Mouse (Mus musculus): ENCODE data around the gene Dera.
A peak's percentile ranks its signal among the peaks of the same experiment; 100 is the strongest.

Gene Dera

DNA sequence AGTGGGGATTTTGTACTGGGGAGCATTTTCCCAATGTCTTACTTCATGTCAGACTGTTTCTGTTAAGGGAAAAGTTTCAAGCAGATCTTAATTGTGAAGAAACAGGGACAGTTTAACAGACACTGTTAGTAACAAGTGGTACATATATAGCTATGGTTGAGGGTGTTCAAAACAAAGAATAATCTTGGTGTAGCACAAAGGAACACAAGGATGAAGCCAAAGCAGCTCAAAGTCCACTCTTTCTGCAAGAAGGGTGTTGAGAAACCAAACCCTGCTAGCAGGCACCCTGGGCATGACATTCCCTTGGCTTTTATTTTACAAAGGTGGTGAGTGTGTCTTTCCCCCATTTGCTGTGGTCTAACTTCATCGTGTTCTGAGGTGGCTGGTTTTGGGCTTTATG is 3.5 kb downstream of the Dera start:
- DNase-seq (ENCODE audit: low spot score in 2 of 2) = no peak

DNA sequence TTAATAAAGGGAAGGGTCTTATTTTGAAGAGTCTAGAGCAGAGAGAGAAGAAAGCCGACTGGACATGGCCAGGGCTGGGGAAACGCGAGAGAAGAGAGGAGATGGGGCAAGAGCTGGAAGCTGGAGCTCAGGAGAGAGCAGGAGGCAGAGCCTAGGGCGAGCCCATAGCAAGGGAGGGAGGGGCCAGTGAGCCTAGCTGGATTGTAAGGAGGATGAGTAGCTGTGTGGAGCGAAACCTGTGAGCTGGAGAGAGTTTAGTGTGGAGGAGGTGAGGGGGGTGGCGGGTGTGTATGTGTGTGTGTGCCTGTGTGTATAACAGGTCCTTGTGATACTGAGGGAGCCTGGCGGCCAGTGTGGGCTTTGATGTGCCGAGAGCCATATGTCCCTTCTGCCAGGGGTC is 5.3 kb downstream of the Dera start:
- no peak for DNase-seq (ENCODE audit: low spot score in 2 of 2)

GRCm38 (mm10) chr6:137760966-137761365 is 6.6 kb downstream of the Dera start:
- peak; percentile 46 to 51 for DNase-seq (ENCODE audit: low spot score in 2 of 2)

DNA sequence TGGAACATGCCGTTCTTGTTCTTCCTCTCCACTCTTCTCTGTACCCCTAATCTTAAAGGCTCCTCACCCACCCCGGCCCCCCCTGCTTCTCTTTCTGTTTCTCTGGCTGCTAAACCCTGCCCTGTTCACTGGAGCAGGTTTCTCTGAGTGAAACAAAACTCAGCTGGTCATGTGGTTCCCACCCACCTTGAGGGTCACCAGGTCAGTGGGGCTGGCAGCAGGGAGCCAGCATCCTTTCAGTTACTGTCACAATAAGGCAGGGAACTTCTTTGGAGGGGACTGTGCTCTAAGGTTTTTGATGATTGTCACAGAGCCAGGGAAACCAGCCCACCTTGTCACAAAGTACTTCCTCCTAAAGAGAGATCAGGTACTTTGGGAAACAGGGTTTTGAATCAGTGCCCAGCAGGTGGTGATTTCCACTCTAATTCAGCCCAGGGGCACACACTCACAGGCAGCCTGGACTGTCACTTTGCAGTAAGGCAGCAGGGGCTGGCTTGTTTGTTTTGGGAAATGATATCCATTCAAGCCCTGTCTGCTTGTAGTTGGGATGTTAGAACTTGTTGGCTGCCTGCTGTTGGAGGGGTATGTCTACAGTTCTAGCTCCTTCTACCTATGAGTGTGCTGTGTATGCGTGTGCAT is 10.3 kb downstream of the Dera start:
- no peak for DNase-seq (ENCODE audit: low spot score in 2 of 2)

- no peak for DNase-seq (ENCODE audit: low spot score in 2 of 2)
Measured at GRCm38 (mm10) chr6:137766177-137766576, 11.8 kb downstream of the Dera start.

- DNase-seq (ENCODE audit: low spot score in 2 of 2) = no peak
Measured at GRCm38 (mm10) chr6:137771621-137772250, 17.4 kb downstream of the Dera start.

DNA sequence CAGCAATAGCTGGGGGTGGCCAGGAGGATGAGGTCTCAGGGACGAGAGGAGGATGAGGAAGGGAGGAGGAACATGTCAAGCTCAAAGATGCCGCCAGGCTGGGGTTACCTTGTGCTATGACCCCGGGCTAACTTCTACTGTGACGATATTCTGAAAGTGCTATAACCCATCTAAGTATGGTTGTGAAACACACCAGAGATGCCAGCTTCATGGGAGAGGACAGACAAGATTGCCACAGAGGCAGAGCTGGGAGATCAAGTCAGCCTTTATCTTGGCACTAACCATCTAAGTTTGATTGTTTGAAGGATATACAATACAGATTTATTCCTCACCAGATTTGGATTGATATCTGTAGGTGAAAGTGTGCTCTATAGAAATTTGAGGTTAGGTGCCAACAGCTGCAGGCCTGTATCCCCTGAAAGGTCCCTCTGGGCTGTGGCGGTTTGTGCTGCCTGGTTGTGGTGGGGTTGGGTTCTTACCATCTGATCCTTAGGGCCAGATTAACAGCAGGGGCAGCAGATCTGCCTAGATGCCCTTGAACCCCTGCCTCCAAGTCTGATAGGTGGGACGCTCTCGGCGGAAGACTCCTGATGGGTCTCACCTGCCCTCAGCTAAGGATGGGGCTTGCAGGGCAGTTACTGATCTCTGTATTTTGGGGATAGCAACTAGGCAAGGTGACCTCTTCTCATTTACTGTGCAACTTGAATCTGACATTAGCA is 18.7 kb downstream of the Dera start:
- DNase-seq (ENCODE audit: low spot score in 2 of 2) = no peak

GRCm38 (mm10) chr6:137773637-137774028 is 19.3 kb downstream of the Dera start:
- DNase-seq (ENCODE audit: low spot score in 2 of 2) = no peak

GRCm38 (mm10) chr6:137774166-137774565 is 19.8 kb downstream of the Dera start:
- DNase-seq (ENCODE audit: low spot score in 2 of 2) = no peak

DNA sequence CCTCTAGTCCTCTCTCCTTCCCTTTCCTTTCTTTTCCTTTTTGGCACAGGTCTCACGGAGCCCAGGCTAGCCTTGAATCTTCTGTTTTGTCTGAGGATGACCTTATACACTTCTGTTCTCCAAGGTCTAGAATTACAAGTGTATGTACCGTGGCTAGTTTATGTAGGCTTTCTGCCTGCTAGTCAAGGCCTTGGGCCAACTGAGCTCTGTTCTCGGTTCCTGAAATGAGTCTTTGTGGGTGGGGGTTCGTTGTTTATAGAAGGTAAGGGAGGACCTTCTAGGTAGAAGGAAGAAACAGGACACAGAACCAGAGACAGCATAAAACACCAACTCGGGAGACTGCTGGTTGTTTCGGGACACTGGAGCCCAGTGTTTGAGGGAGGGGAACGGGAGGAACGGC is 20.8 kb downstream of the Dera start:
- no peak for DNase-seq (ENCODE audit: low spot score in 2 of 2)

DNA sequence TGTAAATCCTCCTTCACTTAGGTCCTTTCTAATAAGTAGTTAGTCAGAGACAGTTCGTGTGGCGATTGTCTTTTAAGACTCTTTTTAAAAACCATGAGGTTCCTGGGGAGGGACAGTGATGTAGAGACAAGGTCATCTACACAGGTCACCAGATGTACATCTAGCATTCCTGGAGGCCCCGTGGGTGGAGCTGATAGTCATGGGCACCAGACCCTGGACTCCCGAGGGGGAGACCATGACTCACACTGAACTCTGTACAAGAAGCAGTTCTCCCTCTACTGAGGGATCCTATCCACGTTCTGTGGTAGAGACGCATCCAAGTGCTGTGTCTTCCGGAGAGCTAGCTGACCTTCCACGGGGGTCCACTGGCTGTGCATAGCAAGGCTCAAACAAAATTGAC is 22.6 kb downstream of the Dera start:
- peak in 1 of 2 experiments; percentile 16 for DNase-seq (ENCODE audit: low spot score in 2 of 2)

- no peak for DNase-seq (ENCODE audit: low spot score in 2 of 2)
Measured at GRCm38 (mm10) chr6:137783899-137784637, 29.7 kb downstream of the Dera start.

DNA sequence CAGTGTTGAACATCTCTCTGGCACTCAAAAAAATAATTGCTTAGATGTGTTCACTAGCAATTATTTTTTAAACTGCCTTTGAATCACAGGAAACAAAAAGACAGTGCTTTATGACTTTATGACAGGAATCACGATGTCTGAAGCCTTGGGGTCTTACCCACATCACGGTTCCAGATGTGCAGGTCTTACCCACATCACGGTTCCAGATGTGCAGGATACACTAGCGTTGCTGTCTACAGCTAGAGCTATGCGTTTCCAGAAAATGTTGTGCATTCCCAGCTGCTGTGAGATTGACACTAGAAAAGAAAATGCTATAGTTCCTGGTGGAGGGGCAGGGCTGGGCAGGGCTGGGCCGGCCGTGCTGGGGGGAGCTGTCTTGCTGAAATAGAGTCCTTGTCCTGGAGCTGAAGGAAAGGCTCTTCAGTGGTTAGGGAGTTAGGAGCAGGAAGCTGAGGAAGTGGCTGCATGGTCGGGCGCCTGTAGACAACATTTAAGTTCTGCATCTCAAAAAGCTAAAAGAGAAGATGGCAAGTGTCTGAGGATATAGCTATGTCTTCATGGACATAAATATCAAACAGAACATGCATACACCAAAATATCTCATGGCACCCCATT is 34.7 kb downstream of the Dera start:
- no peak for DNase-seq (ENCODE audit: low spot score in 2 of 2)

DNA sequence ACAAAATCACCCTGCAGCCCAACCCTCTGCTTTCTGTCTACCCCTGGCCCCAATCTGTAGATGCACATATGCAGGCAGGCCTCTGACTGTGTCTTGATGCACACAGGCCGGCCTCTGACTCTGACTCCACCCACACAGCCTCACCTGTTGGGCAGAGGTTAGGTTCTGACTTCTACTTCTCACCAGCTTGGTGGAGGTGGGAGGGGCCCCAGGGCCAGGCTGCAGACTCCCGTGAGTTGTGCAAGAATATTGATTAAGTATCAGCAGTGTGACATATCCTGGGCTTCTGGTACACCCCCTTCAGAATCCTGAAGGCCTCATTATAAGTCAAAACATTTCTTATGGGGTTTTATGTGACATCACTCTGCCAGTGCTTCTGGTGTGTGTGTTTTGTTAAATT is 35.3 kb downstream of the Dera start:
- no peak for DNase-seq (ENCODE audit: low spot score in 2 of 2)

GRCm38 (mm10) chr6:137795494-137795893 is 41.1 kb downstream of the Dera start:
- no peak for DNase-seq (ENCODE audit: low spot score in 2 of 2)

DNA sequence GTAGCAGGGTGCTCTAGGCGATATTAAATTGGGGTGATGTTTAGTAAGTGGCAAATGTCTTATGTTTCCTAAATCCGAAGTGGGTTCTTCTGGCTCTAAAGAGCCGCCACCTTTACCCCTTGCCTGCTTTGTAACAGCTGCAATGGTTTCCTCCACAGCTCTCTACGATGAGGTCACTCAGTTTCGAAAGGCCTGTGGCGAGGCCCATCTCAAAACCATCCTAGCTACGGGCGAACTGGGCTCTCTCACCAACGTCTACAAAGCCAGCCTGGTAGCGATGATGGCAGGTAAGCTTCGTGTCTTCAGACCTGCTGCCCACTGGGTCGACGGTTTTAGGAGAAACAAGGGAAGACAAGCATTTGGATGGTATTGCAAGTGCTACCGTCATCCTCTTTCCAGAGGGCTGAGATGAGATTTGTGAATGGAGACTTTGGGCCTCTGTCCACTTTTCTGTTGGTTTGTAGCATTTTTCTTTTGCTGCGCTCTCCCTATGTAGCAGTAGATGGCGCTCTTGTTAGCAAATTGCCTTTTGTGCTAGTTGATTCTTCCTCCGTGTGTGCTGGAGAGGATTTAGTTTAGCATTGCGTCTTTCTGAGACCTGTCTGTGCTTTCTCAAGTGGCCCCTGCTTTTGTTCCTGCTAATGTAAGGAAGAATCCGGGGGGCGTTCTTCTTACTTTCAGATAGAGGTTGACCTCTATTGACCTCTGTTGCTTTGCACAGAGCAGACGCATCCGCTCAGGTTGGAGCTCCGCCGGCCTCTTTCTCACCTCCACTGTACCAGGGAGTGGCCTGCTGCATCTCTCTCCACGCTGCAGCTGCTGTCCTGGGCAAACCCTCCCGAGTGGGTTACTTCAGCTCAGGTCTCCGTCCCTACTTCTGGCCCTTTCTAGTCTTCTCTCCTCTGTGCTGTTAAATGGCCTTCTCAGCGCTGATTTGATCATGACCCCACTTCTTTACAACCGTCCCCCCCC is 42.5 kb downstream of the Dera start:
- DNase-seq (ENCODE audit: low spot score in 2 of 2) = peak; percentile 67 to 70

DNA sequence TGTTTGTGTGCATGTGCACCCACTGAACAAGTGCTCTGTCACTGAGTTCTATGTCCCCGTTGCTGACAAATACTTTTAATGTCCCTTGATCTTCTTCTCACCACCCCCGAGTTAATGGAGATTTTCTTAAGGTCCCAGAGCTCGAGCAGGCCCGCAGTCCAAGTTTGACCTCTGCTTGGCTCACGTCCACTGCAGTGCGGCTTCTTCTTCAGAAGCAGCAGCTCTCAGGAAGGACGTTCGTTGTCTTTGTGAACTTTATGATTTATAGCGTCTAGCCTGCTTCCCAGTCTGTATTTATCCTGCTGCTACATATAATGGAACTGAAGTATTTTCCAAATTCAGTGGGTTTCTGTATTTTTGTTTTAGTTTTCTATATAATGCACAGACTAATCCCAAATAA is 44.9 kb downstream of the Dera start:
- DNase-seq (ENCODE audit: low spot score in 2 of 2) = no peak

GRCm38 (mm10) chr6:137803456-137804005 is 49.2 kb downstream of the Dera start:
- DNase-seq (ENCODE audit: low spot score in 2 of 2) = no peak

GRCm38 (mm10) chr6:137804121-137804520 is 49.8 kb downstream of the Dera start:
- DNase-seq (ENCODE audit: low spot score in 2 of 2) = no peak

- no peak for DNase-seq (ENCODE audit: low spot score in 2 of 2)
Measured at GRCm38 (mm10) chr6:137804606-137805005, 50.3 kb downstream of the Dera start.

DNA sequence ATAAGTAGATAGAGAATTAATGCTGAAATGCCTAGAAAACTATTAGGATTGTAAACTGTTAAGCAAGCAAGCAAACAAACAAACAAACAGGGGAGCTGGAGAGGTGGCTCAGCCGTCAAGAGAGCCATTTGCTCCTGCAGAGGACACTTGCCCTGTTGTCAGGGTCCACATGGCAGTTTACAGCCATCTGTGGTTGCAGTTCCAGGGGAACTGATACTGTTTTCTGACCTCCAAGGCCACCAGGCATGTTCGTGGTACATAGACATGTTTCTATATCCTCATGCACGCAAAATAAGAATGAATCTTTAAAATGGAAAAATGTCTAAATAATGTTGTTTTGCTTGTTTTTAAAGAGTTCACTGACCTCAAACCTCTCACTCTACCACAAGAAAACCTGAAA is 52.0 kb downstream of the Dera start:
- no peak for DNase-seq (ENCODE audit: low spot score in 2 of 2)

Measured in right cerebral cortex, postnatal 10 days (tissue).